Mouse (Mus musculus) lung, adult 2 months (tissue): ENCODE measurements around the gene Zfp385c.

Source experiments
- CTCF ChIP-seq: fragments of 200-500 bp; IDR thresholded peaks from 2 replicates; pipeline ENCODE4 v1.5.1; 2011; ENCODE audit warnings: mild to moderate bottlenecking, low read length, control low read depth; ENCODE audit not compliant: insufficient read depth
- POLR2A ChIP-seq: fragments of 200-500 bp; IDR thresholded peaks from 2 replicates; pipeline ENCODE4 v1.6.1; 2011; ENCODE audit warnings: low read depth, mild to moderate bottlenecking, control low read depth, low read length, borderline replicate concordance; ENCODE audit errors: extremely low read depth

DNA sequence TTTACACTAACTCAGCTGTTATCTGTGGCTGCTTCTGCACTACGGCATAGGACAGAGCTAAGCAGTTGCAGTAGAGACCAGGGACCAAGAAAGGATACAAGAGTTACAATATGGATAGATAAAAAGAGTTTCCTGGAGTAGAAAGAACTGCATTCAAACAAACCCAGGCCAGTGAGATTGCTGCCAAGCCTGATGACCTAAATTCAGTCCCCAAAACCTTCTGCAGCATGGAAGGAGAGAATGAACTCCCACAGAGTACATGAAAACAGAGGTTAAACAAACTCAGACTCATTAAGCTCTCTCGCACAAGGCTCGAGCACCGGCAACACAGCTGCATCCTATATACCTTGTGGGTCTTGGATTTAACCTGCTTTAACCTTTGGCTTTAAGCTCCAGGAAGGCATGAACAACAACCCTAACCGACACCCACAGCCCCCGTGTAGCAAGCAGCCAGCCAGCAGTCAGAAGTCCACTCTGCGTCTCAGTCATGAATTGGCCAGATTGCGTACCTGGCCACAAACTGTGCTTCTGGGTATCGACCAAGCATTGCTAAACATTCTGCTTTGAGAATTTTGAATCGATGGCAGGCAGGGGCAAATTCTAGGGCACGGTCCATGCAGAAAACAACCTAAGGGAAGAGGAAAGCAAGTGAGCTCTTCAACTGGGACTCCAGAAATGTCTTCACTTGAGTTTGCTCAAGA, 99.8 kb downstream of the Zfp385c start:
- no peak for TF ChIP-seq POLR2A
- TF ChIP-seq CTCF = no peak
